Mouse (Mus musculus) forebrain, embryonic 12.5 days (tissue): ENCODE results near the gene Padi4. TPM values are rescaled to one million over a fixed set of nuclear protein-coding genes. Genes with fewer than 3 reads are reported as not detected.

ENCODE experiments used
- ATAC-seq: fragments of 200-750 bp; cut with Nextera tagmentation; 2 replicates; pipeline ENCODE4 v1.8.0; 2017; ENCODE audit warnings: moderate TSS enrichment; ENCODE audit not compliant: low FRiP score
- H3K27ac ChIP-seq: fragments of 300-500 bp; sonication (generic); 2 replicates; pipeline ENCODE4 v1.5.1; 2016; ENCODE audit warnings: mild to moderate bottlenecking
- H3K27me3 ChIP-seq: fragments of 300-500 bp; sonication (generic); 2 replicates; pipeline ENCODE4 v1.6.1; 2016; ENCODE audit warnings: mild to moderate bottlenecking
- H3K36me3 ChIP-seq: fragments of 300-500 bp; sonication (generic); replicated peaks from 2 replicates; pipeline ENCODE4 v1.6.1; 2016; ENCODE audit warnings: mild to moderate bottlenecking
- H3K4me1 ChIP-seq: fragments of 300-500 bp; sonication (generic); 2 replicates; pipeline ENCODE4 v1.6.1; 2016
- H3K4me2 ChIP-seq: fragments of 300-500 bp; sonication (generic); 2 replicates; pipeline ENCODE4 v1.6.1; 2016; ENCODE audit warnings: mild to moderate bottlenecking, moderate library complexity
- H3K4me3 ChIP-seq: fragments of 300-500 bp; sonication (generic); replicated peaks from 2 replicates; pipeline ENCODE4 v1.5.1; 2016; ENCODE audit warnings: mild to moderate bottlenecking
- H3K9ac ChIP-seq: fragments of 300-500 bp; sonication (generic); 2 replicates; pipeline ENCODE4 v1.6.1; 2016; ENCODE audit warnings: mild to moderate bottlenecking
- H3K9me3 ChIP-seq: fragments of 300-500 bp; sonication (generic); 2 replicates; pipeline ENCODE4 v1.6.1; 2016
- WGBS: fragments of 180-500 bp; shearing (Covaris S2); methylation state at CpG from one replicate; pipeline ENCODE4 v1.1.7; 2016; 5-methylcytosine and 5-hydroxymethylcytosine counted together
- polyA plus RNA-seq: library from polyadenylated mRNA; unstranded; fragments of >200 nt; fragmentation: Nextera tagmentation; extraction: Ambion mirVana; gene quantifications from 2 replicates; pipeline ENCODE4 v1.2.1, GENCODE M21; 2016

Padi4 gene
- polyA plus RNA-seq, 1 experiment from 2014 or later = 1.8 TPM

- Histone ChIP-seq H3K4me1 (peaks cover 12% of the 10 kb centered on the region), H3K36me3 (peaks cover 61% of the 10 kb centered on the region), H3K4me2 (no peak overlapping the region), H3K9ac (no peak overlapping the region), H3K27ac (0 out of 2 replicates have a peak overlapping the region, but pooled peaks have one; percentile 56), H3K4me3 (no peak overlapping the region), H3K9me3 (no peaks in the 10 kb centered on the region), H3K27me3 (no peaks in the 10 kb centered on the region)
- ATAC-seq = peak; percentile 21; the same call in 1 of the 2 replicates
- WGBS = 60% methylated on average over 5 of the region's 5 CpGs
These were observed 50.2 kb downstream of the Padi4 start for GRCm38 (mm10) chr4:140723801-140724200.

GRCm38 (mm10) chr4:140723192-140723591 is 50.8 kb downstream of the Padi4 start:
- Histone ChIP-seq H3K4me3 (no peak overlapping the region), H3K4me2 (no peak overlapping the region), H3K4me1 (peaks cover 12% of the 10 kb centered on the region), H3K9me3 (no peaks in the 10 kb centered on the region), H3K9ac (no peak overlapping the region), H3K27me3 (no peaks in the 10 kb centered on the region), H3K27ac (0 out of 2 replicates have a peak overlapping the region, but pooled peaks have one; percentile 56), H3K36me3 (peaks cover 67% of the 10 kb centered on the region)
- 85% methylated on average over 9 of the region's 9 CpGs for WGBS
- 0 out of 2 replicates have a peak, but pooled peaks have one; percentile 12 for ATAC-seq

- peaks cover 72% of the 10 kb centered on the region for H3K36me3 ChIP-seq
These were observed 51.3 kb downstream of the Padi4 start for GRCm38 (mm10) chr4:140722710-140723109.

GRCm38 (mm10) chr4:140721968-140722490 is 52.0 kb downstream of the Padi4 start:
- Histone ChIP-seq H3K4me1 (peaks cover 12% of the 10 kb centered on the region), H3K4me2 (no peak overlapping the region), H3K9ac (no peak overlapping the region), H3K4me3 (no peak overlapping the region), H3K27me3 (no peaks in the 10 kb centered on the region), H3K36me3 (peaks cover 74% of the 10 kb centered on the region), H3K27ac (no peak overlapping the region), H3K9me3 (no peaks in the 10 kb centered on the region)
- no peak for ATAC-seq
- WGBS = 91% methylated on average over 20 of the region's 20 CpGs

More at GRCm38 (mm10) chr4:140722710-140723109, 51.3 kb downstream of the Padi4 start:
- peaks cover 12% of the 10 kb centered on the region for H3K4me1 ChIP-seq
- 86% methylated on average over 9 of the region's 9 CpGs for WGBS
- no peaks in the 10 kb centered on the region for H3K27me3 ChIP-seq
- no peak overlapping the region for H3K4me3 ChIP-seq
- no peaks in the 10 kb centered on the region for H3K9me3 ChIP-seq
- no peak overlapping the region for H3K9ac ChIP-seq
- no peak overlapping the region for H3K4me2 ChIP-seq
- no peak for ATAC-seq
- H3K27ac ChIP-seq = no peak overlapping the region

- H3K9me3 ChIP-seq = no peaks in the 10 kb centered on the region
- H3K4me3 ChIP-seq = no peak overlapping the region
- peaks cover 89% of the 10 kb centered on the region for H3K36me3 ChIP-seq
- 94% methylated on average over 5 of the region's 5 CpGs for WGBS
- no peak overlapping the region for H3K4me2 ChIP-seq
- peaks cover 12% of the 10 kb centered on the region for H3K4me1 ChIP-seq
- H3K9ac ChIP-seq = no peak overlapping the region
- ATAC-seq = no peak
- H3K27ac ChIP-seq = no peak overlapping the region
- H3K27me3 ChIP-seq = no peaks in the 10 kb centered on the region
These were observed 53.9 kb downstream of the Padi4 start for GRCm38 (mm10) chr4:140720091-140720490.

- H3K27ac ChIP-seq = no peak overlapping the region
- H3K27me3 ChIP-seq = no peaks in the 10 kb centered on the region
- ATAC-seq = no peak
- H3K9me3 ChIP-seq = no peaks in the 10 kb centered on the region
- no peak overlapping the region for H3K4me3 ChIP-seq
- H3K4me2 ChIP-seq = no peak overlapping the region
- 98% methylated on average over 9 of the region's 9 CpGs for WGBS
- peaks cover 13% of the 10 kb centered on the region for H3K4me1 ChIP-seq
- H3K36me3 ChIP-seq = peaks cover 97% of the 10 kb centered on the region
- no peak overlapping the region for H3K9ac ChIP-seq
These were observed 55.6 kb downstream of the Padi4 start for GRCm38 (mm10) chr4:140718436-140718835.

GRCm38 (mm10) chr4:140716994-140717393 is 57.0 kb downstream of the Padi4 start:
- ATAC-seq = no peak
- Histone ChIP-seq H3K4me2 (no peak overlapping the region), H3K4me3 (no peak overlapping the region), H3K36me3 (peaks cover 97% of the 10 kb centered on the region), H3K9me3 (no peaks in the 10 kb centered on the region), H3K27me3 (no peaks in the 10 kb centered on the region), H3K27ac (no peak overlapping the region), H3K9ac (no peak overlapping the region), H3K4me1 (peaks cover 27% of the 10 kb centered on the region)
- 94% methylated on average over 11 of the region's 11 CpGs for WGBS

GRCm38 (mm10) chr4:140714586-140714985 is 59.5 kb downstream of the Padi4 start:
- H3K27me3 ChIP-seq = no peaks in the 10 kb centered on the region
- peaks cover 29% of the 10 kb centered on the region for H3K4me1 ChIP-seq
- no peak for ATAC-seq
- no peaks in the 10 kb centered on the region for H3K9me3 ChIP-seq
- peaks cover 97% of the 10 kb centered on the region for H3K36me3 ChIP-seq
- no peak overlapping the region for H3K9ac ChIP-seq
- WGBS = 86% methylated on average over 5 of the region's 5 CpGs
- 0 out of 2 replicates have a peak overlapping the region, but pooled peaks have one; percentile 71 for H3K27ac ChIP-seq
- no peak overlapping the region for H3K4me3 ChIP-seq
- no peak overlapping the region for H3K4me2 ChIP-seq

- Histone ChIP-seq H3K36me3 (peaks cover 97% of the 10 kb centered on the region), H3K9ac (no peak overlapping the region)
- peak; percentile 86 for ATAC-seq
These were observed 60.3 kb downstream of the Padi4 start for GRCm38 (mm10) chr4:140713480-140714365.

GRCm38 (mm10) chr4:140711360-140711759 is 62.7 kb downstream of the Padi4 start:
- Histone ChIP-seq H3K4me2 (no peak overlapping the region), H3K4me1 (peaks cover 49% of the 10 kb centered on the region), H3K9ac (no peak overlapping the region), H3K9me3 (no peaks in the 10 kb centered on the region), H3K27me3 (no peaks in the 10 kb centered on the region), H3K36me3 (peaks cover 98% of the 10 kb centered on the region), H3K27ac (0 out of 2 replicates have a peak overlapping the region, but pooled peaks have one; percentile 6), H3K4me3 (no peak overlapping the region)
- no peak for ATAC-seq
- 79% methylated on average over 5 of the region's 5 CpGs for WGBS

More at GRCm38 (mm10) chr4:140713480-140714365, 60.3 kb downstream of the Padi4 start:
- Histone ChIP-seq H3K27ac (peak overlapping the region; percentile 71), H3K4me1 (peaks cover 32% of the 10 kb centered on the region), H3K4me3 (no peak overlapping the region), H3K9me3 (no peaks in the 10 kb centered on the region), H3K4me2 (no peak overlapping the region), H3K27me3 (no peaks in the 10 kb centered on the region)
- WGBS = 47% methylated on average over 29 of the region's 29 CpGs

GRCm38 (mm10) chr4:140710781-140711180 is 63.3 kb downstream of the Padi4 start:
- Histone ChIP-seq H3K27ac (no peak overlapping the region), H3K4me3 (no peak overlapping the region), H3K4me1 (peaks cover 52% of the 10 kb centered on the region), H3K36me3 (peaks cover 98% of the 10 kb centered on the region), H3K9ac (no peak overlapping the region), H3K9me3 (no peaks in the 10 kb centered on the region), H3K27me3 (no peaks in the 10 kb centered on the region), H3K4me2 (no peak overlapping the region)
- WGBS = 85% methylated on average over 10 of the region's 10 CpGs
- ATAC-seq = no peak

- no peak for ATAC-seq
These were observed 64.4 kb downstream of the Padi4 start for GRCm38 (mm10) chr4:140709617-140710016.

More at GRCm38 (mm10) chr4:140709617-140710016, 64.4 kb downstream of the Padi4 start:
- Histone ChIP-seq H3K9me3 (no peaks in the 10 kb centered on the region), H3K4me3 (no peak overlapping the region), H3K27me3 (no peaks in the 10 kb centered on the region), H3K9ac (no peak overlapping the region), H3K36me3 (peaks cover 99% of the 10 kb centered on the region), H3K4me2 (no peak overlapping the region), H3K27ac (no peak overlapping the region), H3K4me1 (peaks cover 63% of the 10 kb centered on the region)
- 90% methylated on average over 10 of the region's 10 CpGs for WGBS
